Mouse (Mus musculus) T-helper 17 cell (primary cell): ENCODE results near the gene Nfatc2.

ENCODE experiments used
- in situ Hi-C, 2 experiments: fragments of 300-600 bp; cut with MboI, MseI; formaldehyde crosslinking; loops; 1 replicate in 1 of 2; 2 replicates in 1 of 2; pipeline ENCODE4 v1.15.1; 2025; ENCODE audit warnings: high pct_unique_total_duplicates in 2 of 2

The Nfatc2 gene

DNA sequence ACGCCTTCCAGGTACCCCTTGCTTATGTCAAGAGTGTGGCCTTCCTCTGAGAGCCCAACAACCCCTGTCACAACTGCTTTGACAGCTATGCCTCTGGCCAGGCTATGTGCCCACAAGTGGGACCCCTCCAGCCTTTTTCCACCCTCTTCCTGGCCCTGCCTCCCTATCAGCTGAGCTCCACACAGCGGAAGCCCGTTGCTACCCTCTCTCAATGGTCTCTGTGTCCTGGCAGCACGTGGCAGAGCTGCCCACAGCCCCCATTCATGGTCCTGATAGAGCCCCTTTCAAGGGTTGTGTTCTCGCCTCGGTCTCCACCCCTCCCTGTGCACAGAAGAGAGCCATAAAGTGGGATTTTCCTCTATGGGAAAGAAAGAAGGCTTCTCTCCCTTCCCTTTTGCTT lies 97.7 kb downstream of the Nfatc2 start:
- in situ Hi-C loops, result no loop called here

DNA sequence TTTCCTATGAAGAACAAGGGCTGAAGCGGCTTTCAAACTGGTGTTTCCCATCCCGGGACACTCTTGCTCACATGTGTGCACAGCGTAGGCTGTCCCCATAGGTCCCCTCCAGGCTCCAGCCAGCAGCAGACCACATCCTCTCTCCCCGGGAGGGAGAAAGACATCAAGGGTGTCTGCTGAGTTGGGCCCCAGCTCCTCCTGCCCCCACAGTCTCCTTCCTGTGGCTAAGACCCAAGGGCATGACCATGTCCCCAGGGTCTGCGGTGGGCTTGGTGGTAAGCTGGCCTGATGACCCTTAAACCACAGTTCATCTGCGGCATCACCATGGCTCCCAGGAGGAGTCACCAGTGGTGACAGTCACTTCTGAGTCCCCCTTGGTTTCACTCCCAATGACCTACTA lies 100.7 kb downstream of the Nfatc2 start:
- in situ Hi-C loops, result no loop called here

DNA sequence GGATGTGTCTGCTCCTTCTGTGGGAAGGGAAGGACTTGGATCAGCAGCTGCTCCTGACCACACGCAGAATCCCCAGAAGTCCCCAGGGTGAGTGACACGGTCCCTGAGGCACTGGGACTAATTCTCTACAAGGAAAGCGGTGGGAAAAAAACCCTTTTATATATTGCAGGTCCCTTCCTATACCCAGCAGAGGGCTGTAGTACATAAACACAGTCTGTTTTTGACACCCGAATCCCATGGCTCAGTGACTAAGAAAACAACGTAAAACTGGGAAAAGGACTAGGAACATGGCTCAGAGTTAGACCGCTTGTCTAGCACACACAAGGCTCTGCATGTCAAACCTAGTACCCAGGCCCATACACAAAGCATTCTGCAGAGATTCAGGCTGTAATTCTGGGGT lies 101.2 kb downstream of the Nfatc2 start:
- in situ Hi-C loops, result no loop called here

DNA sequence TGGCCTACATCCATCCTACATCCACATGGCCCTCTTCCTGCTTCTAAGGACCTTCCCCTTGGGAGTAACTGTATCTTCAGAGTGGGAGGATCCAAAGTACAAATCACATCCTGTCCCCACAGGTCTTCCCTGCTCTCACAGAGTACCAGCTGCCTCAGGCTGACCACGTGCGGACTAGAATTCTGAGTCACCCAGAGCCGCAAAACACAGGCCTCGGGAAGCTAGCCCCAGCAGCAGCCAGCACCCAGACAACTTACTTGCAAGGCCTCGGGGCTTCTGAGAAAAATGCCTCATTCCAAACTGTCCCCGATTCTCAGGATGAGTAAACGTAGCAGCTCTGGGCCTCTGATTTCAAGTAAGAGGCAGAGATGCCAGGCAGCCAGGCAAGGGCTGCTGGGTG lies 109.7 kb downstream of the Nfatc2 start:
- in situ Hi-C loops, result loop anchor here in 1 of 2 experiments (5.0 kb wide), 1 partner anchor 116 kb away; no protein-coding TSS in a partner anchor

DNA sequence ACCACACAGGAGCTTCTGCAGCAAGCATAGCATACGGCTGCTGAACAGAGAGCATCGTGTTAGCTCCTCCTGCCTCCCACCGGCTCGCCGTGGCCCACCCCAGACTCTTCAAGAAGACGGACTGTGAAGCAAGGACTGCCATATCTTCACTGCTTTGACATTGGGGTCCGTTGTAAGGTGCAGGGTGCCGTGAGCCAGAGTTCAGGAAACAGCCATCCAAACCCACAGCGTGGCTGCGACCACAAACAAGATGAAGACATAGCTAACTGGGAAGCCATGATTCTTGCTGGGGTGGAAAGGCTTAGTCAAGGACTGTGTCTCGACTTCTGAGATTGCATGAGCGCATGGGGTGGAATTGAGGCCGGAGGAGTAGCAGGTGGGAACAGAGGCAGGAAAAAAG lies 111.5 kb downstream of the Nfatc2 start:
- in situ Hi-C loops, result loop anchor here in 1 of 2 experiments (5.0 kb wide), 1 partner anchor 117 kb away; no protein-coding TSS in a partner anchor

DNA sequence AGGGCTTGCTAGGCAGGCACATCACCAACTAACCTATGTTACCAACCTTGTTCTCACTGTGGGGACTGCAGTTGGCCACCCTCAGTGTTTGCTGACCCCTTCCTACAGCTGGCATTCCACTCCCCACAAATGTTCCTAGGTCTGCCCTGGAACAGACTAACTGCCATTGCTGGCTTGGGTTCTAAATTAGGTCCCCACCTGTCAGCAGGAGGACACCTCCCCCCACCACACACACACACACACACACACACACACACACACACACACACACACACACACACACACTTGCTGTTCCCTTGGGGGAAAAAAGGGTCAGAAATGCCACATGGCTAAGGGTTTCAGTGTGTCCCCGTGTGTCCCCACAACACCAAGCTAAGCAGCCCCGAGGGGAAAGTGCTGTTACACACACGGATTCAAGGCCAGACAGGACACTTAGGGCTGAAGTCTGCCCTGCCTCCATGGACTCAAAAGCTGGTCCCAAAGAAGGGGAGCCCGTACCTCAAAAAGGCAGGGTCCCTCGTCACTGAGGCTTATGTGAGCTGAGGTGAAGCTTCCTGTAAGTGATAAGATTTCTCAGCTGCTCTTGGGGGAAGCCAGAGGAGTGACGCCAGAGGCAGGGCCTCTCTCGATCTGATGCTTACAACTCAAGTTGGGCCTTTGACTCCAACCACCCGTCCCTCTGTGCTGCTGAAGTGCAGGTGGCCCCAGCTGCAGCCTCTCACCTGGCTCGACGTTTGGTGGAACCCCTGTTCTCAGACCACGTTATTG lies 113.1 kb downstream of the Nfatc2 start:
- in situ Hi-C loops, result no loop called here

DNA sequence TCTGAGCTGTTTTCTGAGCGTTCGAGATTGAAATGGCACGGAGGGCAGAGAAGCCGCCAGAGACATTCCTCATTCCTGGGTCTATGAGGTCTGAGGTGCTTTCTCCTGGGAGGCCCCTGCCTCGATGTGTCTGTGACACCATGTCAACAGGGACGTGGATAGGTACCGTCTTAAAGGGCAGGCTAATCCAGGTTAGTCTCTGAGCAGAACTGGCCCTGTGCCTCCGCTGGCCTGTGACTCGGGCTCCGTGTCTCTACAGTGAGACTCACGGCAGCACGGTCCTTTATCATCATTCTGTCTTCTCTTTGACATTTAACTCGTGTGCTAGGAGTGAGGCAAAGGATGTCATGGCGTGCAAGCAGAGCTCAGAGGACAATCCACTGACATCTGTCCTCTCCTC lies 120.3 kb downstream of the Nfatc2 start:
- in situ Hi-C loops, result no loop called here

DNA sequence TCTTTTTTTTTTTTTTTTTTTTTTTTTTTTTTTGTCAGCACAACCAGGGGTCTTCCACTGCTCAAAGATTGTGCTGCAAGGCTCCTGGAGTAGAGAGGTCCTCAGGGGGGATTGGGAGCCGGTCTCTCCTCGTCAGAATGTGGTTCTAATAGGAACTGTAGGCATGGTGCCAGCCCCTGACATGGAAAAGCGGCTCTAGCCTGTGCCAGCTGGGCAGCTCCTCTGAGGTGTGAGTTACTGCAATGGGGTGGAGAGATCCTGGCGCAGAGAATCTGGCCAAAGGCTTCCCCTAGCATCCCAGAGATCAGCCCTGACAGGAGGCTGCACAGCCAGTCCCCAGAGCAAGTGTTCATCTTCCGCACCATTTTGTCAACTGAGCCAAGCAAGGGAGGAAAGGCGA lies 120.8 kb downstream of the Nfatc2 start:
- in situ Hi-C loops, result no loop called here

DNA sequence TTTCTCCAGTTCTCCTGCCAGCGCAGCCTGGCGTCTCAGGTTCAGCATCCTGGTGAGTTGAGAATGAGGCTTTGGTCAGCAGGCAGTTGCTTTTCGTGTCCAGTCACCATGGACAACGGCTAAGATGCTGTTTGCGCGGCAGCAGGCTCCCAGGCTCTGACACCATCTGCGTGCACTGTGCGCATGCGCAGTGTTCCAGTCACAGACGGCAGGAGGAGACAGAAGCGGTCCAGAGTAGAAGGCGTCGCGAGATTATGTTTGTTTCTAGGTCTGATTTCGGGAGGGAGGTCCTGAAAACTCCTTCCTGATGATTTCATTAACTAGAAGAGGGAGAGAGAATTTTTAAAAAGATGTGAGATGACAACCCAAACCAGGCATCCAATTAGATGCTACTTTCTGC lies 121.5 kb downstream of the Nfatc2 start:
- in situ Hi-C loops, result no loop called here

DNA sequence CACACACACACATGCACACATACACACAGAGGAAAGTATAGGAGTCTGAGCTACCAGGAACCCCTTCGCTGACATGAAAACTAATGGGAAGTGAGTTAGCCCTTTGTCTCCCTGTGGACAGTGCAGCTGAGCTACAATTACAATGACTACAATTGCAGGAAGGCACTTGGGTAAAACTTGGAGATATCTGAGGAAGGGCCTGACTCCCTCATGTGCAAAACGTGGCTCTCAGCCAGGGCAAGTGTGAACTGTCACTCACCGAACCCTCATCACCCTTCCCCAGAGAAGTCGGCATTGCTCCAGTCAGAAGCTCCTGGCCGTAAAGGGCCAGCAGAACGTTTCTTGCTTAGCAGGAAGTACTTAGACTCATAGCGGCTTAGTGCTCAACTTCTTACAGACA lies 123.0 kb downstream of the Nfatc2 start:
- in situ Hi-C loops, result no loop called here

DNA sequence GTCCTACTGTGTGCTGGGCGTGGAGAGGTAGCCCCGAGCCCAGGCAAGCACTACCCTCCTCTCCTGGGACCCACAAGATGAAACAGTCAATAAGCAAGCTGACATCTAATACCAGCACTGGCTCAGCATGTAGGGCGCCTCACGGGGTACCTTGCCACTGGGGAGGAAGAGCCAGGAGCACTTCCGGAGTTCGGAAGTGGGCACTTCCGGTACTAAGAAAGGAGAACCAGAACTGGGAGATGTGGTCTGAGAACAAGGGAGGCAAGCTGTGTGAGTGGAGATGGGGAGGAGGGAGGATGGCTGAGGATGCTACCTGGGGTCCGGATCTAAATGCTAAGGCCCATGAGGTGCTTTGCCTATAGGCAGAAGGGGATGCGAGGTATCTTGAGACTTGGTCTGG lies 128.0 kb downstream of the Nfatc2 start:
- in situ Hi-C loops, result loop anchor here (5.0 kb wide), 1 partner anchor 154 kb away; no protein-coding TSS in a partner anchor

DNA sequence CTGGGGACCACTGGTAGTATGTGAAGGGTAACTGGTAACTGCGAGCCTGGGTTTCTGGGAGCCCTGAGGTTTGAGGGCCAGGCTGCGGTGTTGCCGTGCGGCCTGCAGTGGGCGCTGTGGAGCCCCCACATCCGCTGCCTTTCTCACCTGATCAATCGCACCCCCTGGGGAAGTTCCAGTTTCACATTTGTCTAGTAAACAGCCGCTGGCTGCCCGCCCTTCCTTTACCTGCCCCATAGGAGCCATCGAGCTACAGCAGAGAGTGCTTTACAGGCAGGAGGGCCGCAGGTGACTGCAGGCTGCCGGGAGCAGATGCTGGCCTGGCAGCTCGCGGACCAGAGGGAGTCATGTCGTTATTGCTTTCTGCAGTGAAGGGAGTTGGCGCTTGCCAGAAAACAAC lies 128.6 kb downstream of the Nfatc2 start:
- in situ Hi-C loops, result loop anchor here (5.0 kb wide), 1 partner anchor 154 kb away; no protein-coding TSS in a partner anchor

DNA sequence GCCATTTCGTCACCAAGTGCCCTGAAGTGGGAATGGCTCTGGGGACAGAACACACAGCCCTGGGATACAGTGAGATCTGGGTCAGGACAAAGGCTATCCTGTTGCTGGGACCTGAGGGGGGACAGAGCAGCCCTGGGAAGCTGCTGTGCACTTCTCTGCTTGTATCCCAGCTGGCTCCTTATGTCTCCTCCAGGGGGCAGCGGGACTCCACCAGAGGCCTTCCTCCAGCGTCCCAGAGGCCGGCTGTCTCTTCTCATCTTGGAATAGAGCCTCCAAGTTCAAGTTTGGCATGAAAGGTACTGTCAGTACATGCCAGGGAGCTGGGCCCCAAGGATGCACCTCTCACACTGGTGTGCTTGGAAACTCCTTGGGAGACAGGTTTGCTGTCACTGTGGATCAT lies 132.4 kb downstream of the Nfatc2 start:
- in situ Hi-C loops, result loop anchor here in 1 of 2 experiments (5.0 kb wide), 1 partner anchor 273 kb away; the partner anchor contains the start of gene Atp9a

DNA sequence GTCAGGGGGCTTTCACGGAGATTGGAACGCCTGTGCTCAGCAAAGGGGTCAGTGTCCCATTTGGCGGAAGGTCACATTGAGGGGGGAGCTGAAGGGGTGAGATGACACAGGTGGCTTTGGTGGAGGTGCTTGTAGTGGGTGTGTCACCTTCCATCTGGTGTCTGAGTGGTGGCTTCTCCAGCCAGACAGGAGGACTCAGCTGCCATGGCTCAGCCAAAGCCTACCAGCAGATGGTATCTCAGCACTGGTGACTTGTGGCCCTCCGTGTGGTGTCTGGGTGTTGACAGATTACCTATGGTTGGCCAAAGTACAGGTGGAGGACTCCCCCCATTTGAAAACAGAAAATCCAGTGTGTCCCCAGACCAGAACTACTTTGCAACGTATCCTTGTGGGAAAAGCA lies 134.3 kb downstream of the Nfatc2 start:
- in situ Hi-C loops, result loop anchor here in 1 of 2 experiments (5.0 kb wide), 1 partner anchor 275 kb away; the partner anchor contains the start of gene Atp9a

DNA sequence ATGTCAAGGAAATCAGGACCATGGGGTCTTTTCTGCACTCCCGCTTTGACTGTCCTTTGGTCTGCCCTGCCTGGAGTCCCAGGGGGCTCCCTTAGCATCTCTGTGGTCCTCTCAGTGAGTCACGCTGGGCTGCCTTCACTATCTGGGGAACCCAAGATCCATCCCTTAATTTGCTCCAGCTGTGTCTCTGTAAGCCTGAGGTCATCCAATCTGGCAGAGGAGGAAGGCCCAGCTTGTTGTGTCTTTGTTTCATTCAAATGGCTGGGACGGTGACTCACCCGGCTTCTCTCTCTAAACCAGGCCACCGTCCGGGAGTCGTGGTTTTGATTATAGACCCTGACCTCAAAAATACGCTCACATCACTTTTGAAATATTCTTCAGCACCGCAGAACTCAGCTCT lies 135.4 kb downstream of the Nfatc2 start:
- in situ Hi-C loops, result loop anchor here in 1 of 2 experiments (5.0 kb wide), 1 partner anchor 276 kb away; the partner anchor contains the start of gene Atp9a

DNA sequence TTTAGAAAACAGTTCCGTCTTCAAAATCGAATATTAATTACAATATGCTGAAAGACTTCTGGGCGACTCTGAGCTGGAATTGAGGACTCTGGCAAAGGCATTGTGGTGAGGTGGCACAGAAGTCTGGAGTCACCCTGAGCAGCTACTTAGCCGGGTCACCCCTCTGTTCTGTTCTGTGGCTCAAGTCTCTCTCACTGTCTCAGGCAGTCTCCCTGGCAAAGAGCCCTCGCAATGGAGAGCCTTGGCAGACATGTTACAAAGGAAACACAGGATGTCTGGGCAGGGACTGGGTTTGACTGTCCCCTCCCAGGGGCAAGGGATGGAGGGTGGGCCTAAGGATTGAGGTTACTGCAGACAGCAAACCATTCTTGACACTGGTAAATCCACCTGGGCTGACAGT lies 135.8 kb downstream of the Nfatc2 start:
- in situ Hi-C loops, result loop anchor here in 1 of 2 experiments (5.0 kb wide), 1 partner anchor 277 kb away; the partner anchor contains the start of gene Atp9a

DNA sequence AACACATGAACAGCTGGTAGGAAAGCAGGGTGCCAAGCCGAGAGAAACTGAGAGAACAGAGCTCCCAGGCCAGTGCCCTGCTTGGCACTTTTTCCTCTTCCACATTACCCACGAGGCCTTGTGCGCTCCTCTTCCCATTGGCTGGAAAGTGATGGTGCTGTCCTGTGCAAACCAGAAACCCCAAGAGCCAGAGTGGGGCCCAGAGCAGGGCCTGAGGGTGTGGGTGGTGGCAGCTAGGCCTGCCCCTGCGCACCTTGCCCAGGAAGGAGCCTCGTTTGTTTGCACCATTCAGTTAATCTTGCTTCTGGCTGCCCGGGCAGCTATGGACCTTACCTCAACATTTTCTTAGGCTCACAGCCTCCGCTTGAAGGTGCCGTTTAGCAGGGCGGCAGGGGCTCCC lies 139.6 kb downstream of the Nfatc2 start:
- in situ Hi-C loops, result no loop called here

DNA sequence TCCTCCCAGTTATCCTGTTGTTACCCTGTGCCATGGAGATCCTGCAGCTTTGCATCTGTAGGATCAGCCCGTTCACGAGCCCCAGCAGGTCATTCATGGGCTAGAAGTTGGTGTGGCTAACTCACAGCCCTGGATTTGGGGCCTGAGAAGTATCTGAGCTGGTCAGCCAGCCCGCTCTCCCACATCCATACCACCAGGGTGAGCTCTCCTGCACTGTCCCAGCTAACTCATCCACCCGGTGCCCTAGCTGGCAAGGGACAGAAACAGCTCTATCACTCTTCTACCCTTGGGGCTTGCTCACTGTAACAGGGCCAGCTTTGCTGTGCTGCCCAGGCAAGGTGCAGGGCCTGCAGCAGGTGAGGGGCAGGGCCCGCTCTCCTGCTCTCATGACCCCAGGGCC lies 141.8 kb downstream of the Nfatc2 start:
- in situ Hi-C loops, result no loop called here

DNA sequence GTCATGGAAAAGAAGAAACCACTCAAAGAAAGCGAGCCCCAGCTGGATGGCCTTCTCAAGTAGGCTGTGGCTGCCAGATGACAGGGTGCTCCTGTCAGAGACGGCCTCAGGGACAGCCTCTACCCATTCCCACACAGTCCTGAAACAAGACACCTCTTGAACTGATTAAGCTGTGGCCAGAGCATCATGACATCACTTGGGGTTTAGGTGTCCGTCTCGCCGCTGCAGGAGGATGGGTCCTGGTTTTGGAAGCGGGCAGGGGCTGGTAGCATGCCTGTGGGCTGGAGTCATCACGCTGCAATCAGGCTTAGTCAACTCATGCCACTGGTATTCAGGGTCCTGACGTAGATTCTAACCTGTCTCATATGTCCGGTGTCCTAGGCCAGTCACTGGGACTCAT lies 142.9 kb downstream of the Nfatc2 start:
- in situ Hi-C loops, result no loop called here

DNA sequence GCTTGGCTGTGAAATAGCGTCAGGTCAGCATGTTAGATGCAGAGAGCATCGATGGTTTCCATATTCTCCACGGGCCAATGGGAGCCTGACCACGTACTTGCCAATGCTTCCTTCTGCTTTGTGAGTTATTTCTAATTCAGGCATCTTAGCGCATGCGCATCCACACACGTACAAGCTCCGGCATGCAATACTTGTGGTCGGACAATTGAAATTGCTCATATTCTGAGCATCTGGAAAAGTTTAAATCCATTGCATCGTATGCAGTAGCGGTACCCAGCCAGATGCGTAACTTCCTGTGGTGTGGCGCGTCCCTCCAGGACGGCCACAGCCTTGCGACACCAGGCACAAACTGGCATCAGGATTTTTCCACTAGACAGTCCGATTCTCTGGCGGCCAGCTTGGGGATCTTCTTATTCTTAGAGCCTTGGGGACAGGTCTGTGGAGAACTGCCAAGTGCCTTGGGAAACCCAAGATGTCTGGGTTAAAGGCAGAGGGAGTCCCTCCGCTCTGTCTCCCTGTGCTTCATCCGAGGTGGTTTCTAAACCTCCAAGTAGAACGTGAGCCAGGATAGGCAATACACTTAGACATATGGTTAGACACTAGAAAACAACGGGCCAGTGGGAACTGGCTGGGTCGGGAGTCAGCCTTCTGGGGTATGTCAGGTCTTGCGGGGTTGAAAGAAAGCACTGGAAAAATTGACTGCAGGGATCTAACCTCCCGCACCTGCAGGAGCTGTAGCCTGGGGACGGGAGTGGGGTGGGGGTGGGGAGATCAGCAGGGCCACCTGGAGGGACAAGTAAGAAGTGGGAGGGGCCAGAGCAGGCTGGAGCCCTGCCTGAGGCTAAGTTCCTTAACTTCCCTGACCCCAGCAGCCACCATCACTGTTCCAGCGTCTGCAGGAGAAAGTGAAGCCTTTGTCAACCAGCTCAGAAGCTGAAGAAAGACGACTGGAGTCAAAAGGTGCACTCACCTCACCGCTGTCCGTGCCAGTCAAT lies 149.4 kb downstream of the Nfatc2 start:
- in situ Hi-C loops, result no loop called here

DNA sequence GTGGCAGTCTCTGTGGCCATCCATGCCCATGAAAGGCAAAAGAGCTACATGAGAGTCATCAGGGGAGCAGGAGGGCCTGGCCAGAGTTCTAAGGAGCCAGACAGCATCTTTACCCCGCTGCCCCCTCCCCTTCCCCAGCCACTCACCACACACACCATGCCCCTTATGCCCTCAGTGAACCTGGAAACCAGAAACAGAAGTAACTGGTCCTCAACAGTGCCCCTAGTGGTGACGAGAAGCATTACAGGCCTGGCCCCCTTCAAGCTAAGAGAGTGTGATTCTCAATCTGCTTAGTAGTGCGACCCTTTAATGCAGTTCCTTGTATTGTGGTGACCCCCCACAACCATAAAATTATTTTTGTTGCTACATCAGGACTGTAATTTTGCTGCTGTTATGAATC lies 150.5 kb downstream of the Nfatc2 start:
- in situ Hi-C loops, result no loop called here

DNA sequence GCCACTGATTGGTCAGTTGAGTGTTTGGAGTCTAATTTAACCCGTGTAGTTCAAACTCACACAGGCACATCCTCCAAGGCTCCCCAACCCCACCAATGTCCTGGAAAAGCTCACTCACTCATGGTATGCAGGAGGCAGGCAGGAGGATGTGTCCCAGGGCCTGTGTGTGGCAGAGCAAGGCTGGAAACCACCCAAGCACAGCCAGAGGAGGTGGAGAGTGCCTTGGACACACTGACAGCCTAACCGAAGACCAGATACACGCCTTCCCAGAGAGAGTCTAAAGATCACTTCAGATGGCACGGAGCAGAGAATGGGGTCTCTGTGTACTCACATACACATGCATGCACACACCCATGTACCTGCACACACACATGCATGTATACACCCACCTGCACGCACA lies 153.4 kb downstream of the Nfatc2 start:
- in situ Hi-C loops, result loop anchor here in 1 of 2 experiments (10.0 kb wide), 1 partner anchor 353 kb away; no protein-coding TSS in a partner anchor
